14 mouse cellular contexts compared by ENCODE assay signal in the genomic region with DNA sequence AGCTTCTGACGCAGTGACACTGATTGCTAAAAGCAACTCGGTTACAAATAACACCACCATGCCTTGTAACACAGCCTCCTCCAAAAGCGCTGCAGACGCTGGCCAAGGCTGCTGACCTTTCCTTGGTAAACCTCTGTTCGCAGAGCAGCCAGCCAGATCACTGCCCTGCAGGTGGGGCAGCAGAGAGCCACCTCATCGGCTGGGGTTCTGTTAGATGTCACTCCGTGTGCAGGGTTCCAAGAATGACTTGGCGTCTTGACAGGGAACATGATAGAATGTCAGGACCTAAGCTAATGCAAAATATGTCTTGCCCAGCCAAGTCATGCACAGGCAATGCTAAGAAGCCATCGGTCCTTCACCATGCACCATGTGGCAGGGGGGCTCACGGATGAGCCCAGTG. TPM values are rescaled to one million over a fixed set of nuclear protein-coding genes. Genes with fewer than 3 reads are reported as not detected.
A peak's percentile ranks its signal among the peaks of the same experiment; 100 is the strongest.
DNase-seq lines count a peak whose midpoint lies in the region; TF ChIP-seq lines count a peak whose summit lies in the region.
"Had no signal": no experiment of that assay in that cellular context is flagged by ENCODE, and none has a peak within 500 bp of the region (broad histone marks: within the 10 kb centered on the region; RNA-seq: fewer than 3 reads in every experiment).

No protein-coding gene starts in this region.

- H3K4me1 ChIP-seq in hindbrain, embryonic 10.5 days (replicated peaks) = peaks cover 16% of the 10 kb centered on the region

- 77% methylated on average over 10 of the region's 10 CpGs for WGBS in hindbrain, embryonic 10.5 days

- no peaks in the 10 kb centered on the region for H3K9me3 ChIP-seq in hindbrain, embryonic 10.5 days
- H3K9me3 ChIP-seq: embryonic facial prominence, embryonic 13.5 days; lung, embryonic 15.5 days had no signal

- H3K4me3 ChIP-seq in gastrocnemius, adult 2 months = no peak overlapping the region
- H3K4me3 ChIP-seq in hindbrain, embryonic 10.5 days = no peak overlapping the region
- H3K4me3 ChIP-seq: embryonic facial prominence, embryonic 13.5 days; lung, embryonic 15.5 days; myocyte had no signal

- no peaks in the 10 kb centered on the region for H3K27me3 ChIP-seq in hindbrain, embryonic 10.5 days (ENCODE audit: insufficient read depth, poor library complexity, severe bottlenecking)
- H3K27me3 ChIP-seq: CH12.LX; embryonic facial prominence, embryonic 13.5 days; lung, embryonic 15.5 days; Patski had no signal

- intact Hi-C loops in gastrocnemius, adult 2 months (cut with DNase I) = loop anchor here (2.0 kb wide), 1 partner anchor 21 kb away; no protein-coding TSS in a partner anchor
- intact Hi-C loops in heart, postnatal 14 days (cut with DNase I) = no loop called here
- intact Hi-C loops in left cerebral cortex, postnatal 14 days (cut with DNase I) = no loop called here

- TF ChIP-seq CTCF in gastrocnemius, adult 2 months (IDR thresholded peaks at IDR 0.05) = peak; percentile 50

- peak overlapping the region; percentile 95 for H3K27ac ChIP-seq in gastrocnemius, adult 2 months
- H3K27ac ChIP-seq in hindbrain, embryonic 10.5 days = no peak overlapping the region
- H3K27ac ChIP-seq: embryonic facial prominence, embryonic 13.5 days; lung, embryonic 15.5 days had no signal

- peak; percentile 31 for DNase-seq in NIH3T3 (ENCODE audit: low read depth)
- DNase-seq in gastrocnemius, adult 2 months = peak; percentile 93
- DNase-seq in heart, adult 9 months (ENCODE audit: low spot score in 2 of 2) = peak; percentile 81 to 84
- peak; percentile 60 to 70 for DNase-seq in heart, postnatal 14 days
- no peak for DNase-seq in spleen, adult 18-20 months
- no peak for DNase-seq in left cerebral cortex, postnatal 14 days (ENCODE audit: low spot score in 2 of 2)
- DNase-seq in hindbrain, embryonic 10.5 days (ENCODE audit: low spot score) = no peak
- DNase-seq: kidney, adult 9 months; thymus, adult 2 months had no signal

- no peaks in the 10 kb centered on the region for H3K36me3 ChIP-seq in hindbrain, embryonic 10.5 days
- H3K36me3 ChIP-seq: embryonic facial prominence, embryonic 13.5 days; lung, embryonic 15.5 days had no signal

RNA-seq across cellular contexts. Expression of gene Rbm20, which starts 52.8 kb away (rescaled TPM):
- total RNA-seq in gastrocnemius, adult 2 months (2021) = 10 to 100 TPM; 72.6 to 73.2 TPM
- 100 to 1,000 TPM; 224 to 225 TPM for total RNA-seq in heart, postnatal 14 days (2021)
- 1 to 10 TPM; 2.9 to 3.8 TPM for total RNA-seq in left cerebral cortex, postnatal 14 days (2021)
- polyA plus RNA-seq in hindbrain, embryonic 10.5 days (2016; fragmentation: Nextera tagmentation; extraction: Ambion mirVana) = 0.42 and 1.1 TPM in 2 replicates

Comparison
In these comparisons a context has a peak if more than half of its experiments do, and no peak if none do; other contexts are left out.
1. DNase-seq: peak in NIH3T3 (single experiment), gastrocnemius, adult 2 months (single experiment), heart, adult 9 months (2 of 2) and heart, postnatal 14 days (2 of 2); none in spleen, adult 18-20 months (0 of 2), left cerebral cortex, postnatal 14 days (0 of 2) and hindbrain, embryonic 10.5 days (single experiment).
2. RNA of gene Rbm20, which starts 52.8 kb away (total RNA-seq): 224 to 225 TPM in heart, postnatal 14 days and 72.6 to 73.2 TPM in gastrocnemius, adult 2 months; 2.9 to 3.8 TPM in left cerebral cortex, postnatal 14 days; every median in the first group is over 10 times any median in the second.